Mouse (Mus musculus): Measurements from ENCODE around the gene Wnt16.
"Not testable (repeated sequence)": the region's sequence is repeated elsewhere in the genome, so short reads cannot be mapped to it uniquely, and the experiment has no call there.

Gene Wnt16

GRCm38 (mm10) chr6:22288004-22288736 lies at the start of gene Wnt16:
TSS of gene Wnt16 (plus strand) at chr6:22288227.
- DNase-seq (ENCODE audit: low read depth, low spot score) = peak; percentile 88

- no peak for DNase-seq (ENCODE audit: low read depth, low spot score)
These were observed 44.7 kb upstream of the Wnt16 start for GRCm38 (mm10) chr6:22243321-22243720.

GRCm38 (mm10) chr6:22246696-22247095 lies 41.3 kb upstream of the Wnt16 start:
- DNase-seq (ENCODE audit: low read depth, low spot score) = no peak

GRCm38 (mm10) chr6:22258784-22259183 lies 29.2 kb upstream of the Wnt16 start:
- DNase-seq (ENCODE audit: low read depth, low spot score) = no peak

DNA sequence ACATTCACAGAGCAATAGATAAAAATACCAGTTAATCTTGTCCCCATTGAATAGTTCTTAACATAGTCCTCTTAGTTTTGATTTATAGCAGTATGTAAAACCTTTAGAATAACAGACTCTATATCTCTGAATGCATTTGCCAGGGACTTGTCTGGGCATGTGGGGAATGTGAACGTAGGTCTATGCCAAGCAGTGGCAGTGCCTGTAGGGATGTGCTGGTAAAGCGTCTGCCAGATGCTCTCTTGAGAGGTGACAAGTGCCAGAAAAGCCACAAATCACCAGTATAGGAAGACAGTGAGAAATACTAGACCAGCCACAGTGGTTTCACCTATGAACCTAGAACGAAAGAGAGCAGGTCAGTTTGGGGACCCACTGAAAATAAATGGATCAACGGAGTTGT lies 25.5 kb upstream of the Wnt16 start:
- DNase-seq (ENCODE audit: low read depth, low spot score) = no peak

- not testable (repeated sequence) for DNase-seq (ENCODE audit: low read depth, low spot score)
These were observed 23.9 kb upstream of the Wnt16 start for GRCm38 (mm10) chr6:22264094-22264493.

- no peak for DNase-seq (ENCODE audit: low read depth, low spot score)
These were observed 22.0 kb upstream of the Wnt16 start for GRCm38 (mm10) chr6:22266018-22266417.

DNA sequence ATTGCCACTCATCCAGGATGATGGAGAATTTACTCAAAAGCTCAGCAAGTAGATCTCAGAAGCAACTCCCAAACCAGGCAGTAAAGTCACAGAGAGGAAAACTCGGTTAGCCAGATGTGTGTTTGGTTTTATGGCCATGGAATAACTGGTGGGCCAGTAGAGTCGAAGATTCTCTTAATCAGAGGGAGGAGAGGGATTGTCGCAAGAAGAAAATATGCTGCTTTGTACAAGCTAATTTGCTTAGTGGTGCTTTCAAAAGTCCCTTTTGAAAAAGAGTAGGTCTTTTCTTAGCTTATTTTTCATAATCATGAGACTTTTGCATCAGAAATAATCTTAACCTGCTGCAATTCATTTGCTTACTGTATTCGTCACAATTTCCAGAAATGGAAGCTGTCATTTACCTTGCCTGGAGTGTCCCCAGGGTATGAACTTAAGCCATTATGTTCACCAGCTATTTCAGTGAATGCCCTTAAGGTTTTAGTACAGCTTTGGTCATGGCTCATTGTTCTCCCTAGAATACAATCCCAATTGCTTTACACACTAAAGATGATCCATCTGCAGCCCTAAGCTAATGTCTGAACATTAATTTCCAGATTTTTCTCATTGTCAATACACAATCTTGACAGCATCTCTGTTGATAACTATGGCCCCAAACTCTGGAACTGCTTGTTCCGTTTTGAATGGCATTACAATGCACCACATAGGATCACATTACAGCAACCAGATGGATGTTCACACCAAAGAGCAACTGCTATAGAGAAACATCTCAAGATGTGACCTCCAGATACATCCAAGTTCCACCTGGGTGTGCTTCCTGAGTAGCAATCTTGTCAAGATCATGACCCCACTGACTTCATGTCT lies 20.0 kb upstream of the Wnt16 start:
- no peak for DNase-seq (ENCODE audit: low read depth, low spot score)

DNA sequence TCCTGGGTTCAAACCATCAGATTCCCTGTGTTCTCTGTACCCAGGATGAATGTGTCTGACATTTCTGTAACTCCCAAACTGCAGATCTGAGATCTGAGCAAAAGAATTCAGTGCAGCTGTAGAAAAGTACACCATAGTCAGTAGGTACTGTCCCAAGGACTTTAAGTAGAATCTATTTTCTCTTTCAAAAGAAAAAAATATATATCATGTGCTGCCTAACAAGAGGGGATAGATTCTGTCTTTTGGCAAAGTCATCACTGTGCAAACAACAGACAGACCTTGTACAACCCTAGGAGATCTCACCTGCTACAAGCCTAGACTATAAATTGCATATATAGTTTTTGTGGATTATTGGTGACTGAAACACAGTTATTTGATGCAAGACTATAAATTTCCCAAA lies 19.4 kb upstream of the Wnt16 start:
- DNase-seq (ENCODE audit: low read depth, low spot score) = no peak

DNA sequence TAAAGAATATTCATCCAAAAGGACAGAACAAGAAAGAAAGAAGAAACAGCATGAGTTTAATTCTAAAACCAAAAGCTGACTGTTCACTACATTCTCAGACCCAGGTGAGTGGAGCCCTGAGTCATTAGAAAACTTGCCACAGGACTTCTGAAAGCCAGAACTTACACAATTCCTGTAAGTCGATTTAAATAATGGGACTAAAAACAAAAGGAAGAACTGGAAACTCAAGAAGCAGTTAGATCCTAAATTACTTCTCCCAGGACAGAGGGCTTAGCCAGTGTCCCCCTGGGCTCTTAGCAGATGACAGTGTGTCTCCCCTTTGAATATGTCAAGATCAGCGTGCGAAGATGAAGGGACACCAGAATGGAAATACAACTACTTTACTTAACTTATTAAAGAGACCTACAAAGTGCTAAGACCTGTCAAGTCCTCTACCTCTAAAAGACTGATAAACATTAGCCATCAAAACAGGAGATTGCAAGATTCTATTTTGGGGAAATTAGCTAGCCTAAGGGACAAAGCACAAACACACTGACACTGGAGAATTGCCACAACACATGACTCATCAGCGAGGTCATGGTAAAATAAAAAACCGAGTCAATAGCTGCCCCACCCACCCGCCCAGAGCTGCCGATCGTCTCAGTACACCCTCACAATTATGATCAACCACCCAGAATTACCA lies 18.0 kb upstream of the Wnt16 start:
- no peak for DNase-seq (ENCODE audit: low read depth, low spot score)

- no peak for DNase-seq (ENCODE audit: low read depth, low spot score)
These were observed 10.1 kb upstream of the Wnt16 start for GRCm38 (mm10) chr6:22277941-22278340.

DNA sequence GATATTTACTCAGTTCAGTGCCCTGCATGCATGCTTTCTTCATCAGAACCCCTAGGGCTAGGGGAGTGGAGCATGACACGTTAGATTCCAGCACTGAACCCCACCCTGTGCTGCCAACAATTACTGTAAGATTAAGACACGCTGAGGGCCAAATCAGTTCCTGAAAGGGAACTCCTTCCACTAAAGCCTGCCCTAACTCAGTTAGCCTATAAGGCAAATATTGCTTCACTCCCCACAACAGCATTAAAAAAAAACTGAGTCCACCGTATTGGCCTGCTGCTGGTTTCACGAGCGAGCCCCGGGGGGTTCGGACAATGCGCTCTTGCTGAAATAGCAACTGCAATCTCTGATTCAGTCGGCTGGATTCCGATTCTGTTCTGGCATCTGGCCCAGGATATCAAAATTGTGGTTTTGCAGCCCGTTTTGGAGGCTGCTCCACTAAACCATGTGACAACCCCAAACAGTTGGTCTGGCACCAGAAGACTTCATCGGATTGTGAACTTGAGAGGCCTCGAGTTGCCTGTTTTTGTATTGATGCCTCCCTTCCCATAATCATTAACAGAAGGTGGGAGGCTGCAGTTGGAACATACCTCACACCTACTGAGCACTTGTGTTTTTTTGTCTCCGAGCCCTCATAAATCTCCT lies 7.7 kb upstream of the Wnt16 start:
- no peak for DNase-seq (ENCODE audit: low read depth, low spot score)

DNA sequence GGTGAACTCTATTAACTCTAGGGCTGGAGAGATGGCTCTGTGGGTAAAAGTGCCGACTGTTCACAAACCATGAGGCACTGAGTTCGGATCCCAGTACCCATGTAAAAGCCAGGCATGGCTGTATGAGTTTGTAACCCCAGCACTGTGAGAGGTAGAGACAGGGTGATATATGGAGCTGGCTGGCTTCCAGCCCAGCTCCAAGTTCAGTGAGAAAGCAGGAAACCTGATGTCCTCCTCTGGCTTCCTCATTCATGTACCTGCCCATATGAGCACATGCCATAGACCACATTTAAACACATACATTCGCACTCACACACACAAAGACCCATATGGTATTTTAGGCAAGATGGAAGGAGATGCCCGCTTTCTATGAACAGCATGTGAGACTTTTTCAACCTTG lies 5.6 kb upstream of the Wnt16 start:
- no peak for DNase-seq (ENCODE audit: low read depth, low spot score)

DNA sequence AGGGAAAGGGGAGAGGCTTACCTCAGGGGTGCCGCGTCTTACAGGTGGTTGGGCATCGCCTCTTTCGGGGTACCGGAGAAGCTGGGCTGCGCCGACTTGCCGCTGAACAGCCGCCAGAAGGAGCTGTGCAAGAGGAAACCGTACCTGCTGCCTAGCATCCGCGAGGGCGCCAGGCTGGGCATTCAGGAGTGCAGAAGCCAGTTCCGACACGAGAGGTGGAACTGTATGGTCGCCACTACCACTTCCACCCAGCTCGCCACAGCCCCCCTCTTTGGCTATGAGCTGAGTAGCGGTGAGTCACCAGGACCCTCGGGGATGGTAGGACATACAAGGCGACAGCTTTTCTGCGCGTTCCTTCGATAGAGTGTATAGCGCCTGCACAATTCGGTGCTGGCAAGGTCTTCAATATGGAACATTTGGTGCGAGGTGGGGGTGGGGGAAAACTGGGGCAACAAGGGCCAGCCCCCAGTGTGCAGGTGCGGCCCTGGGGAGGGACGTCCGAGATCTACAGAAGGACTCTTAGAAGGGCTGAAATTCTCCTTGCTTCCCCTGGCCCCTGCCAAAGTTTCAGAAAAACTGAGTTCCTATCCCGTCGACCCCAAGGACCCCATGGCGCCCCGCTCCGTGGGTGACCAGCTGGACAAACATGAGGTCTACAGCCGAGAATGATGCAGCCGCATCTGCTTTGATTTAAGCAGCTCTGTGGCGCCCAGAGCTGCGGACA lies 872 bp downstream of the Wnt16 start:
- peak; percentile 45 for DNase-seq (ENCODE audit: low read depth, low spot score)

- peak; percentile 8 for DNase-seq (ENCODE audit: low read depth, low spot score)
These were observed 1.5 kb downstream of the Wnt16 start for GRCm38 (mm10) chr6:22289461-22290021.

GRCm38 (mm10) chr6:22290790-22291189 lies 2.8 kb downstream of the Wnt16 start:
- no peak for DNase-seq (ENCODE audit: low read depth, low spot score)

- peak; percentile 12 for DNase-seq (ENCODE audit: low read depth, low spot score)
These were observed 4.0 kb downstream of the Wnt16 start for GRCm38 (mm10) chr6:22292056-22292455.

DNA sequence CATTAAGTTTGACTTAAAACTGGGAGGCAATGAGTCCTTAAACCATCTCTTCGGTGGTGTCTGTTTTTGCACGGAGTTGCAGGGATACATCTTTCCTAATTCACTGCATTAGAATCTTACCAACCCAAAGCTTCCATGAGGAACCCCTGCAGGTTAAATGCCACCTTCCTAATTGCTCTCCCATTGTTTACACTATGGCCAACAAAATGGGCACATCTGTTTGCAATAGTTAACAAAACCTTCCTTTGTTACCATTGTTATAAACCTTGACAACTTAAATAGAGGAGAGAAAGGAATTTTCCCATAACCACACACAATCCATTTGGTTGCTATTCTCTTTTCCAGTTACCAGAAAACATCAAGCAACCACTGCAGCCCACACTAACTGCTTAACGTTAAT lies 5.9 kb downstream of the Wnt16 start:
- DNase-seq (ENCODE audit: low read depth, low spot score) = peak; percentile 42

DNA sequence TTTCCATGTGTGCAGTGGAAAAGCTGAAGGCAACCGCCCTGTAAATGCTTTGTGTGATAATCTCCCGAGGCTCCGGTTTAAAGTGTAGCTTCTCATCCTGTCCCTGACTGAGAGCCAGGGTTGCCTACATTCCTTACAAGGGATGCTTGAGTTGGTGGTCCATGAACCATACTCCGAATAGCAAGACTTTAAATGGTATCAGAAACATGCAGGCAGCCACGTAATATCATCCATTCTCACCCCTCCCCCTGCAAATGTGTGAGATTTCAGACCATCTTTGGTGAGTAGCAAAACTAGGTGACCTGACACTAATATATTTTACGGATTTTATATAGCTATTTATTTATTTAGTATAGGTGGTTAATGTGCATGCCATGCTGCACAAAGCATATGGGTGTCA lies 9.0 kb downstream of the Wnt16 start:
- DNase-seq (ENCODE audit: low read depth, low spot score) = no peak

DNA sequence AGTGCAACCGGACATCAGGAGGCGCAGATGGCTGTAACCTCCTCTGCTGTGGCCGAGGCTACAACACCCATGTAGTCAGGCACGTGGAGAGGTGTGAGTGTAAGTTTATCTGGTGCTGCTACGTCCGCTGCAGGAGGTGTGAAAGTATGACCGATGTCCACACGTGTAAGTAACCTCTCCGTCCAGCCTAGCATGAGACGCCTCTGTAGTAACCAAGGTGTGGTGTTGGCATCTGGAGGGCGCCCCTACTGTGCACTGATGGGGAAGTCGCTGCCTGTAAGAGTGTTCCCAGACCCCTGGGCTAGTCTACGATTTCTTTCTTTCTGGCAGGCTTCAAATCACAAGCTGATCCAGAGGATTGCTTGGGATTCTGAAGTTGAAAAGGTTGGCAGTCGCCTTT lies 10.0 kb downstream of the Wnt16 start:
- DNase-seq (ENCODE audit: low read depth, low spot score) = no peak
